Mouse (Mus musculus) cerebellum, postnatal 4 days (tissue): Measurements from ENCODE around the gene Mrnip.

Experiments used
- DNase-seq, 2 experiments: peaks; one replicate each; pipeline ENCODE4 v3.0.0; 2022; ENCODE audit warnings: low spot score in 2 of 2, mixed read lengths in 1 of 2

Mrnip gene

DNA sequence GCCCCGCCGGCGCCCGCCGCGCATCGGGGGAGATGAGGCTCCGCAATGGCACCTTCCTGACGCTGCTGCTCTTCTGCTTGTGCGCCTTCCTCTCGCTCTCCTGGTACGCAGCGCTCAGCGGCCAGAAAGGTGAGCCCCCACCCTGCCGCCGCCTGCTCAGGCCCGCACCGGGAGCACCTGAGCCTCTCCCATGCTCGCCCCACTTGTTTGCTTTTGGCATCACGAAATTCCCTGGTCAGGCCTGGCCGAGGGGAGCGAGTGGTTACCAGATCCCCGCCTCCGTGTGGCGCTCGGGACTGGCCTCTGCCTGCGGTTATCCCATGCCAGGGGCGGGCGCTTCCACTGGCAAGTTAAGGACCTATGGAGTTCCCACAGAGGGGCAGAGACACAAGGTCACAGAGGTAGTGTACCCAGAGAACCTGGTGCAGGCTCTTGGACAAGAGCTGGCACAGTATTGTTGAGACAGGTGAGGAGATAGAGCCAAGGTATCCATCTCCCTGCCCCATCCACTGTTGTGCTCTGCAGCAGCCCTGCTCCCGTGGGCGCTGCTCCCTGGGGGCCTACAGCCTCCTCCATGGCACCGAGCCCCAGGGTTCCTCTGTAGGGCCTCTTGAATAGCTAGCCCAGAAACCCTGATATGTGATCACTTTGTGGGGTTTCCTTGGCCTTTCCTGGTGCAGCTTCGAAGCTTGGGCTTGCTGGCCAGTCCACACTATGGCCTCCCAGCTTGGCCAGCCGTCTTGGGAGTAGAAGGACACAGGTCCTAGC is 51.6 kb downstream of the Mrnip start:
- DNase-seq: peak in 1 of 2 experiments; percentile 48

DNA sequence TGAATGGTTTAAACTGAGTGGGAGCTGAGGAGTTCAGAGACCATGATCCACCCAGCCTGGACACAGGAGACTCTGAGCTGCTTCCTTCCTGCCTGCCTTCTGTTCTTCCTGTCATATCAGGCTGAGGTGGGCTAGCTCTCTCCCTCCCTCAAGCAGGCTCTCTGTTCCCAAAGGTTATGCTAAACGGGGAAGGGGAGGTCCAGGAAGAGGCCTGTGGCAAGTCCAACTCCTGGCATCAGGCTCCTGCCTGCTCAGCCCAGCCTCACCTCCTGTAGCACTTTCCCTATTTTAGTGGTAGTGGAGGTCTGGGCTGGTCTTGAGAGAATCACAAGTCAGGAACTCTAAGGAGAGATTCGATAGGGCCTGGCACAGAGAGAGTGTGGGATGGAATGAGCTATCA is 52.2 kb downstream of the Mrnip start:
- DNase-seq: no peak

DNA sequence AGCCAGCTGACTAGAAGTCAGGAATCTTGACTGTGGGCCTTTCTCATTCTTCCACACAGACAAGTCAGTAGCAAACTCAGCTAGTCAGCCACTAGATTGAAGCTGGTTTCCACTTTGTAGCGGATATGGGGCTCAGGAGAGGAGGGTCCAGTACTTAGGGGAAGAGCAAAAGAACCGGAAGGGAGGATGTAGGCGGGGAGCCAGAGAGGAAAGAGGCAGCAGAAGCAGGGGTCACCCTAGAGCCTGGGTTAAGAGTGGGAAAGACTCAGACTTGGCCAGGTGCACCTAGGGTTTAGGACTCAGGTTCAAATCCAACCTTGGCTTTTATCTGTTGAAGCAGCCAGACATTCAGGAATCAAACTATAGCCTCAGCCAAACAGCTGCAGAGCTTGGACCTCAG is 53.0 kb downstream of the Mrnip start:
- no peak for DNase-seq

DNA sequence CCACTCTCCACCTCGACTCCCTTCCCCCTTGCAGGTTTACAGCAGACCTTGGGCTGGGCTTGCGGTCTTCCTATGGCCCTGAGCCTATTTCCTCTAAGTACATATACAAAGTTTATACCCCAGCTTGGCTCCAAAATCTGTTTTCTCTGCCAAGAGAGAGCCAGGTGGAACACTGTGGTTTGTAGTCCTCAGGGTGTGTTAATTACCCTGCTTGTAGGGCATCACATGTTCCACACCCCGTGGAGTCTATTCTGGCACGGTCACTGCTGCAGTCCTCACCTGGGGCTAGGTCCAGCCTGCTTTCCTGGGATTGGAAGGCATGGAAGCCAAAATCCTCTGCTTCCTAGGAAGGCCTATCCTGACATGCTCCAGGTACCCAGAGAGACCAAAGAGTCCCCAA is 53.5 kb downstream of the Mrnip start:
- no peak for DNase-seq

DNA sequence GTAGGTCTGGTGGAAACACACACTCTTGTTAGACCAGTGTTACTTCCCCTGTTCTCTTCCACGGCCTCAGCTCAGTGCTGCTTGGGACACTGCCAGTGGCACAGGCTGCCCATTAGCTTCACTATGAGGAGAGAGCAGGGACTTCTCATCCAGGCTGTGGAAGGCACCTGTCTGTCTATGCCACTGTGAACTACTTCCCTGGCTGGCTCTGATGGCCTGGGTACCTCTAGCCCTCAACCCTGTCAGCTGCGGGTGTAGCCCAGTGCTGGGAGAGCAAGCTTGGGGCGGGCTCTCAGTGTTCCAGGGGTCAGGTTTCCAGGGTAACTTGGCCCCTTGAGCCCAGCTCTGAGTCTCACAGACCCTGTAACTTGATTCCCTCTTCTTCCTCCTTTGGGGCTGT is 54.5 kb downstream of the Mrnip start:
- DNase-seq: no peak

DNA sequence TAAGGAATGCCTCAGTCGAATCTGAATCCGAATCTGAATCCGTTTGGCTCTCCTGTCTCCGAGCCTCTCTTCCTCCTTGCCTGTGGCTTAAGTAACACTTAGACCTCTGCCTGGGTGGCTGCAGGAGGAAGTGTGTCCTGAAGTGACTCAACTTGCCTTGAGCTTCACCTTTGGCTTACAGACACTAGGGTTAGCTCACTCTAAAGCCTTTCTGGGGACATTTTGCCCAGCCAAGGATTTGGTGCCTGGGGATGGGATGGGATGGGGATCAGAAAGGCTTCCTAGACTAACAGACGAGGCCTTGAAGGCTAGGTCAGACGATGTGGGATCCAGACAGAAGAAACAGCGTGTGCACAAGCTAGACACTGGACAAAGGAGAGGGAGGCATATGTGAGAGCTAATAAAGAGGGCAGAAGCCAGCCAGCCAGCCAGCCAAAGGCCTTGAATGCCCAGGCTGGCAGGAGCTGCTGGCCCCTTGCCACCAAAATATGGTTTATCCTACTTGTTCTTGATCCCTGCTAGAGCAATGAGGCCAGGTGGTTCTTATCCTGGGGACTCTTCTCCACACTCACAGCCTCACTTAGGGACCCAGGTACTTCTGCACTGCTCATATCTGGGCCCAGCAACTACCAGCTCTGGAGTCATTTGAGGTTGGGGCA is 55.1 kb downstream of the Mrnip start:
- DNase-seq: peak in 1 of 2 experiments; percentile 75

DNA sequence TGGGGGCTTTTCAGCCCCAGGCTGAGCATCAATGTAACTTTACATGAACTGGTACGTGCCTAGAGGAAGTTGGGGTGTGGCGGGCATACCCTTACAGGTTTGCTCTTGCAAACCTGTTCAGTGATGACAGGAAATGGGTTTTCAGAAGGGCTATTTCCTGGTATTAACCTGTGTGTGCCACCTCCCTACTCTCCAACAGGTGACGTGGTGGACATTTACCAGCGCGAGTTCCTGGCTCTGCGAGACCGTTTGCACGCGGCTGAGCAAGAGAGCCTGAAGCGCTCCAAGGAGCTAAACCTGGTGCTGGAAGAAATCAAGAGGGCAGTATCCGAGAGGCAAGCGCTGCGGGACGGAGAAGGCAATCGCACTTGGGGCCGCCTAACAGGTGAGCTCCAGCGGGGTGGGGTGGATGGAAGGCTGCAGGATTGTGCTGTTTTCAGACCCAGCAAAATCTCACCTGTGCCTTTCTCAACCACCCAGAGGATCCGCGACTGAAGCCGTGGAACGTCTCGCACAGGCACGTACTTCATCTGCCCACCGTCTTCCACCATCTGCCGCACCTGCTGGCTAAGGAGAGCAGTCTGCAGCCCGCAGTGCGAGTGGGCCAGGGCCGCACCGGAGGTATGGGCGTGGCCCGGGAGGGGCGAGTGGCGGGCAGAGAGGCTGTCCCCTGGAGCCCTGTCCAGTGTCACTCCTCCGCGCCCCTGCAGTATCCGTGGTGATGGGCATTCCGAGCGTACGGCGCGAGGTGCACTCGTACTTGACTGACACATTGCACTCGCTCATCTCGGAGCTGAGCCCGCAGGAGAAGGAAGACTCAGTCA is 56.4 kb downstream of the Mrnip start:
- DNase-seq: no peak

DNA sequence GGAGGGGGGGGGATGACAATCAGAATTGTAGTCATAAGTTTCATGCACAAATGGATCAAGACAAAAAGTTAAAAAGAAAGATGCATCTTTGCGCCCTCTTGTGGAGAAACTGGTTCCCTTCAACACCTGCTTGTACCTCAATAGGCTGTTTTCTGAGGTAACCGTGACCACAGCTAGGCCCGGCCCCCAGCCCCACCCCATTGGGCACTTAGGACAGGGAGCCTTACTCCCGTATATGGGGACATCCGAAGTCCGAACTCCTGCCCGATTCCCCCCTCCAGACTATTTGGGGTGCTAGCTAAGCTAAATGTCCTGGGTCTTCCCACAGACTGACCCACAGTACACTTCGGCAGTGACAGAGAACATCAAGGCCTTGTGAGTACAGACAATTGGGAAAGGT is 57.2 kb downstream of the Mrnip start:
- DNase-seq: peak in 1 of 2 experiments; percentile 54

DNA sequence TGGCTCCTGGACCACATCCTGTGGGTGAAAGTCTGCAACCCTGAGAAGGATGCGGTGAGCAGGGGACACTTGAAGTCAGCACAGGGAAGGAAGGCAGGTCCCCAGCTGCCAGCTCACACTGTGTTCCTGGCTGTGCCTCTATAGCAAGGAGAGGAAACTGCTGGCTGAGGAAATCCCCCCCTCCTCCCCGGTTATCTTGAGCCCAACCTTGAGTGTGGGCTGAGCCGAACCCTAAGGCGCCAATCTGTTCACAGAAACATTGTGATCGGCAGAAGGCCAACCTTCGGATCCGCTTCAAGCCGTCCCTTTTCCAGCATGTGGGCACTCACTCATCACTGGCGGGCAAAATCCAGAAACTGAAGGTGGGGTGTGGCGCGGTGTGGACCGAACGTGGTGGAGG is 58.8 kb downstream of the Mrnip start:
- DNase-seq: no peak

DNA sequence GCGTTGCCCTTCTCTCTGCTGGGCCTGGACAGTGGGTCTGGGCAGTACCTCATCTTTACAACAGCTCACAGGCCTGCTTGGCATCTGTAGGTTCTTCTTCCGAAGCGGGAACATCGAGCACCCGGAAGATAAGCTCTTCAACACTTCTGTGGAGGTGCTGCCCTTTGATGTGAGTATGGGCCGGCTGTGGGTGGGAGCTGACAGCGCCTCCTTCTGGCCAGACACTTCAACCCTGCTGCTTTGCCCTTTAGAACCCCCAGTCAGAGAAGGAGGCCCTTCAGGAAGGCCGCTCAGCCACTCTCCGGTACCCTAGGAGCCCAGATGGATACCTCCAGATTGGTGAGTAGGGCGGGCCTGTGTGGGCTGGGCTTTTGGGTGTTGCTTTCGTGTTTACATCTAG is 59.7 kb downstream of the Mrnip start:
- DNase-seq: no peak

DNA sequence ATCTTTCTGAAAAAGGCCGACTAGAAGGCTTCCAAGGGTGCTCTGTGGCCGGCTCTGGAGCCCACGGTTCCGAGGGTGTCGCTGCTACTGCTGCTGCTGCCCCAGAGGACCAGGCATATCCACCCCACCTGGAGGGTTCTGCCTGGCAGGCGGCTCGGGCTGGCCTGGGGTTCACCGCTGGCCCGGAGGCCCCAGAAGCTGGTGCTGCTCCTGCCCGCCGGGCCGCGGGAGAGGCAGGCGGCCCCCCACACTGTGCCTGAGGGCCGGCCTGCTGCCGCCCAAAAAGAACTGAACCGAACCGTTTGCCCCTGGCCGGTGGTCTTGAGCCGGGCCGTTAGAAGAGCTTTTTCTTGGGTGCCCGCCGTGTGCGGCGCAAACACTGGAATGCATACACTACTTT is 60.4 kb downstream of the Mrnip start:
- no peak for DNase-seq

DNA sequence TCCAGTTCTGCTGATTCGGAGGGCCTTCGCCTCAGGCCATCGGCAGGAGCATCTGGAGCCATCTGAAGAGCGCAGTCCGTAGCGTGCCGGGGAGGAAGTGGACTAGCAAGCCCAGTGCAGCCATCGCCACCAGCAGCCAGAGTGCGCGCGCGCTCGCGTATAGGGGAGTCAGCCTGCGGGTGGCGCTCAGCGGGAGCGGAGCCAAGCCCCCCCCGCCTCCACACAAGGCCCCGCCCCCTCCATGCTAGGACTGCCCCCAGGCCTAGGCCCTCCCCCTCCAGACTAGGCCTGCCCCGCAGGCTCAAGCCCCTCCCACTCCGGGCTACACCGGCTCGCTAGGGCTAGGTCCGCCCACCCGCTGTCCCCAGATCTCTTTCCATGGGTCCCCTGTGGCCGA is 62.3 kb downstream of the Mrnip start:
- peak; percentile 58 to 76 for DNase-seq

DNA sequence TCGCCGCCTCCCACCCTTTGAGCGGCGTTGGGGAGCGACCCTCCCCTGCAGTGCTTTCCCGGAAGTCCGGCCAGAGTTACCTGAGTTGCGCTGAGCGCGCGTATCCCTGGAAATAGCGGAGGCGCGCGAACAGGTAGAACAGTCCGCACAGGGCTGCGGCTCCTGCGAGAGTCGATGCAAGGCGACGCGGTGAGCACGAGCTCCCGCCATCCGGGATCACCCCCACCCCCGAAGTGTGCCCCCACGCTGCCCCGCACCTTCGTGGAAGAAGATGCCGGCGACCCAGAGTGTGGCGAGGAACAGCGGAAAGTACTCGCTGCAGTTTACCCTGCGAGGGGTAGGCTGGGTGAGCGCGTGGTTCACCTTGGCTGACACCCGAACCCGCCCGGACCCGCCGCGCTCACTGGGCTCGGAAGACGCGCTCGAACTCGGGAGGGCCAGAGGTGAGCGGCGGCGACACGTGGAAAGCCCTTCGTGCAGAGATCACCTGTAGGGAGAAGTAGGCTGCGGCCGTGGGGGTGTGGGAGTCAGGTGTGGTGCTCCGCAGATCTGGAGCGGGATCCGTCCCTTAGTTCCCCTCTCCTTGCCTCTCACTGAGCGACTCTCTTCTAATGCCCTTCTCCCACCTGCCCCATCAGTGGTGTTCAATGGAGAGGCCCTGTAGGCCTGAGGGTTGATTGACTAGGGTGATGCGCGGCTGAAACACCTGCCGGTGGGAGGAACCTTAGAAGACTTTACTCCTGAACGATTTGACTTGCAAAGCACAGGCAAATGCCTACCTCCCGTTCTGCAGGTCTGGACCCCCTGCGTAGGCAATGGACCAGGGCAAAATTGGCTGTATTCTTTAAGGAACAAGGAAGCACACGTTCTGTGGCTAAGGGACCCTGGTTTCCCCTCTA is 62.9 kb downstream of the Mrnip start:
- no peak for DNase-seq

DNA sequence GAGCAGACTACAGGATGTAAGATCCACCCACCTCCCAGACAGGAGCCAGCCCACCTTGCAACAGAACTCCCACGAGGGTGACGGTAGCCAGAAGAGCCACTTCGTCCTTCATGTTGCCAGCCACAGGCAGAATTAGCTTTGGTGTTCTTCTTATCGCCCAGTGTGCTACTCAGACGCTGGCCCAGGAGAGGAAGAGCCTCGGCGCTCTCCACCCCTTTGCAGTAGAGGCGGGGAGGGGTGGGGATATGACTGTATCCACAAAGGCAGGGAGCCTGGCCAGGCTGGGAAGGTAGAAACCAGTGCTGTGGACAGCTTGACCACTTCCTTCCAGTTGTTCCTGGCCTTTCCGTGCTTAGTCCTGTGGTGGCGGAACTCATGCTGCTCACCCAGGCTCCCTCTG is 64.1 kb downstream of the Mrnip start, which contains the start of gene Ltc4s:
Ltc4s (minus strand) TSS at position 293 of the 400 bp plus-strand sequence.
- no peak for DNase-seq

DNA sequence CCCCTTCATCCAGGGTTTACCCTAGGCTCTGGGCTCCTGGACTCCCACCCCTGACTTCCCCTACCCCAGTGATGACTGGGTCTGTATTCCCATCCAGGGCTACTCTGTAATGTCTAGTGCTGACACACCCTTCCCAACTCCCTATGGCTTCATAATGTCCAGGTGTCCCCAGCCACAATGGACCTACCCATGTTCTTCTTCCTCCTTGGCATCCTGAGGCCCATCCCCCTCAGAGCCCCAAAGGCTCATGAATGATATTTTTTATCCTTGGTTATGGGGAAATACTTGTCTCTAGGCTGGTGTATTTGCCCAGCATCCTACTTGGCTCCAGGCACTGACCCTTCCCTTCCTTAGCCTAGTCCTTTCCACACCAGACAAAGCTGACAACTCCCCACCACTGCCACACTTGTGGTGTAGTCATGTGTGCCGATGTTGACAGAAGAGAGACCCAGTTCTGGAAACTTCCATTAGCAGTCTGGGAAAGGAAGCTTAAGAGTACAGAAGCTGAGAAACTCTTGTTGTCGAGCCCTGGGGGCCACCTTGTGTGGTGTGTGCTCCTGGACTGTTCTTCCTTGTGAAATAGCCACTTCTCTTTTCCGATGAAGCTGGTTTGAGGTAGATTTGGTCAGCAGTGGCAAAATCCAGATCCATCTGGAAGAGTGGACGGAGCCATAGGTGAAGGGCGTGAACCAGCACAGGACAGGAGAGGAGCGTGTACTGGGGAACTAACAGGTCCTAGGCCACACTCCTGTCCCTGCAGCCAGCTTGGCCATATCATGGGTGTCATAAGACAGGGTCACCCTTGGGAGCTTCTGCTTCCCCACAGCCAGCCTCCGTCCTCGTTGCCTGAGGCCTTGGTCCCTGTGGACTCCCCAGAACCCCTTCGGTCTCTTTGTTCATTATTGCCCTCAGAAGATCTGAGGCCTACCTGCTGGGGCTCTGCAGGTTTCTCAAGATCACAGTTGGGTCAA is 64.9 kb downstream of the Mrnip start:
- DNase-seq: no peak

DNA sequence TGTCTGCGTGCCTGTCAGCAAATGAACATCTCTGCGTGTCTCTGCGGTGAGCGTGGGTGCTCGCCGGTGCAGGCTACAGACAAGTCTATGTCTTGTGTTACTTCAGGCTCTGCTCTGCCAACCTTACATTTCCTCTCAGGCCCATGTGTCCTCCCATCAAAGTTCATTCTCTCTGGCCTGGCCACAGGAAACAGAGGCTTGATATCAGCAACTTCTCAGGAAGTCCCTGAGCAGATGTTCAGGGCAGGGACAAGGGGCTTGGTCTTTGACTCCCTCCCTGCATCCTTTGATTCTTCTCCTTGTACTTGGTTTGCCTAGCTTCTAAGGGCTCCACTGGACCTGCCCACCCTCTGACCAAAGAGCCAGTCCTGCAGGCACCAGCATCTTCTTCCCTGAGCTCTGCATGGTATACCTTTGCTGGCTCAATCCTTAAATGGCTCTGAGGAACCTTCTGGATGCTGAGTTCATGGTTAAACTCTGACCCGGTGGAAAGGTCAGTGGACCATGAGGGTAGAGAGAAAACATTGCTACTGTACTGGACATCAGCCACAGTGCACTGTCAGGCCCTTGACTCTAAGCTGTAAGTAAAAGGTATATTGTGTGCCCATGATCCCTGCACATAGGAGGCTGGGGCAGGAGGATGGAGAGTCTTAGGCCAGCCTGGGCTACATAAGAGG is 66.1 kb downstream of the Mrnip start:
- DNase-seq: no peak

DNA sequence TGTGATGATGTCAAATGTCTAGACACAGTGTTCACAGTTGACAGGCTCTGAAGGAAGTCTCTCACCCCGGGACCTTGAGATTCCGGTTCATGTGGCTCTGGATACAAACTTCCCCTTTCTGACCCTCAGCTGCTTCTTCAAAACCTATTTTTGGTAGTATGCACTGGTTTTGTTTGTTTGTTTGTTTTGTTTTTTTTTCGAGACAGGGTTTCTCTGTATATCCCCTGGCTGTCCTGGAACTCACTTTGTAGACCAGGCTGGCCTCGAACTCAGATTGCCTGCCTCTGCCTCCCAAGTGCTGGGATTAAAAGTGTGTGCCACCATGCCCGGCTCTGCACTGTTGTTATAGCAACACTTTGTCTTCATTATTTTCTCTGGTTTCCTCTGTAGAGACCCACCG is 69.7 kb downstream of the Mrnip start:
- no peak for DNase-seq

DNA sequence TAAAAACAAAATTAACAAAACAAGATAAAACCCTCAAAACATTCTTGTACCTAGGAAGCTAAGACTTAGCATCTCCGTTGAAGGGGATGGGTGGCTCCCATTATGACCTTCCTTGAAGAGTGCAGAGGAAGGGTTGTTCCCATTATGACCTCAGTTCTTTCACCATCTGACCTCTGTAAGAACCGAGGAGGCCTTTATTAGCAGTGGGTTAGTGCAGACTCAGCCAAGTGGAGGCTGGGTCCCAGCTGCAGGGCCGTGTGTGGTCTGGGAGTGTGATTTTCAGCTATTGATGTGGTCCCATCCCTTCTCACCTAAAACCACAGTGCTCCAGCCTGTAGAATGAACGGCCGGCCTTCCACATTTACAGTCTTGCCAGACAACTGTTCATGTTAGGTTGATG is 71.0 kb downstream of the Mrnip start:
- no peak for DNase-seq

DNA sequence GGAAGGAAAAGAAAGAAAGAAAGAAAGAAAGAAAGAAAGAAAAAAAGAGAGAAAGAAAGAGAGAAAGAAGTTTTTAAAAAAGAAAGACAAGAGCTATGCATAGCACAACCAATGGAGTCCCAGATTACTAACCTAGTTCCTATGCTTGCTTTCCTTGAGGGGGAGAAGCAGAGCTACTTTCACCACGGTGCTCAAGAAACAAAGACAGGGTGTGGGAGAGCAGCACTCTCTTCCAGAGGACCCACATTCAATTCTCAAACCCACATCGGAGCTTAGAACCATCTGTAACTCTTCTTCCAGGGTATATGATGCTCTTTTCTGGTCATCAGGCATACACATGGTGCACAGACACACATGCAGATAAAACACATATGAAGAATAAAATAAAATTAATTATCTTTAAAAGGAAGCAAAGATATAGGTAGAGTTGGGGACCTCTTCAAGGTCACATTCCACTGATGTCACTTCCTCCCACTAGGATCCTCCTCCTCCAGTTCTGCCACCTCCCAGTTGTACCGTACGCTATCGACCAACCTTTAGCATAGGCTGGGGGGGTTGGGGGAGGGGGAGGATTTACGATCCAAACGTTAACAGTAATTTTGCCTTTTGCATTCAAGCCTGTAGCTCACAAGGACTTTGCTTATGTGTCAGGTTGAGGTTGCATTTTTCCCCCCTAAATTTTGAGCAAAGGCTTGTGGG is 74.4 kb downstream of the Mrnip start:
- DNase-seq: no peak
